Mouse (Mus musculus) embryonic facial prominence, embryonic 10.5 days (tissue): ENCODE results near the gene Gm42906. TPM values are rescaled to one million over a fixed set of nuclear protein-coding genes. Genes with fewer than 3 reads are reported as not detected.

ENCODE experiments used
- DNase-seq: peaks from one replicate; pipeline ENCODE4 v3.0.0-alpha.2; 2017; ENCODE audit warnings: low spot score
- H3K27ac ChIP-seq: fragments of 300-500 bp; sonication (generic); replicated peaks from 2 replicates; pipeline ENCODE4 v1.5.1; 2016; ENCODE audit warnings: mild to moderate bottlenecking
- H3K27me3 ChIP-seq: fragments of 300-500 bp; sonication (generic); replicated peaks from 2 replicates; pipeline ENCODE4 v1.6.1; 2016; ENCODE audit warnings: low read depth, mild to moderate bottlenecking; ENCODE audit not compliant: poor library complexity, severe bottlenecking
- H3K36me3 ChIP-seq: fragments of 300-500 bp; sonication (generic); replicated peaks from 2 replicates; pipeline ENCODE4 v1.6.1; 2016; ENCODE audit warnings: mild to moderate bottlenecking, moderate library complexity
- H3K4me1 ChIP-seq: fragments of 300-500 bp; sonication (generic); 2 replicates; pipeline ENCODE4 v1.6.1; 2016
- H3K4me3 ChIP-seq: fragments of 300-500 bp; sonication (generic); 2 replicates; pipeline ENCODE4 v1.5.1; 2016; ENCODE audit warnings: mild to moderate bottlenecking, moderate library complexity
- H3K9me3 ChIP-seq: fragments of 300-500 bp; sonication (generic); 2 replicates; pipeline ENCODE4 v1.6.1; 2016; ENCODE audit warnings: mild to moderate bottlenecking
- WGBS: fragments of 180-500 bp; shearing (Covaris S2); methylation state at CpG from one replicate; pipeline ENCODE4 v1.1.7; 2016; 5-methylcytosine and 5-hydroxymethylcytosine counted together
- polyA plus RNA-seq: library from polyadenylated mRNA; unstranded; fragments of >200 nt; fragmentation: Nextera tagmentation; extraction: Ambion mirVana; gene quantifications from 2 replicates; pipeline ENCODE4 v1.2.1, GENCODE M21; 2016

The Gm42906 gene
- polyA plus RNA-seq, 1 experiment from 2014 or later = not detected

- 87% methylated on average over 1 of the region's 1 CpGs for WGBS
- H3K9me3 ChIP-seq = no peaks in the 10 kb centered on the region
- no peaks in the 10 kb centered on the region for H3K27me3 ChIP-seq
- H3K4me3 ChIP-seq = no peak overlapping the region
- H3K36me3 ChIP-seq = no peaks in the 10 kb centered on the region
- no peak for DNase-seq
- no peaks in the 10 kb centered on the region for H3K4me1 ChIP-seq
- no peak overlapping the region for H3K27ac ChIP-seq
These were observed 217.1 kb downstream of the Gm42906 start for GRCm38 (mm10) chr5:151210869-151211268.

DNA sequence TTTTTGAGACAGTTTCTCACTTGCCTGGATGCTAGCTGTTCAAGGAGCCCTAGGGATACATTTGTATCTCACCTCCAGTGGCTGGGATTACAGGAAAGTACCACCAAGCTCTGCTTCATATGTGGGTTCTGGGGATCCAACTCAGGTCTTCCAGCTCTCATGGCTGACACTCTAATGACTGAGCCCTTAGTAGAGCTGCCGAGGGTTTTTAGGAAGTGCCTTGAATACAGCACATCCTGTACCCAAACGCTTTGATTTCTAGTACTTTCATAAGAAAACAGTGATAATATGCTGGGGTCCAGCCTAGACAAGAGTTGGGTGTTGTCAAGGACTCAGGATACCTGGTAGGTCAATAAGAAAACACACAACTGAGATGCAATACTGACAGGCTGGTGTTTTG, 217.9 kb downstream of the Gm42906 start:
- no peaks in the 10 kb centered on the region for H3K4me1 ChIP-seq
- no peak overlapping the region for H3K27ac ChIP-seq
- no peaks in the 10 kb centered on the region for H3K27me3 ChIP-seq
- no peaks in the 10 kb centered on the region for H3K9me3 ChIP-seq
- no peak overlapping the region for H3K4me3 ChIP-seq
- no peaks in the 10 kb centered on the region for H3K36me3 ChIP-seq
- DNase-seq = no peak
- WGBS = 88% methylated on average over 2 of the region's 2 CpGs

- no peaks in the 10 kb centered on the region for H3K9me3 ChIP-seq
- WGBS = 90% methylated on average over 4 of the region's 4 CpGs
- DNase-seq = no peak
- no peak overlapping the region for H3K4me3 ChIP-seq
- H3K27ac ChIP-seq = no peak overlapping the region
- H3K36me3 ChIP-seq = no peaks in the 10 kb centered on the region
- H3K4me1 ChIP-seq = no peaks in the 10 kb centered on the region
- no peaks in the 10 kb centered on the region for H3K27me3 ChIP-seq
These were observed 222.9 kb downstream of the Gm42906 start for GRCm38 (mm10) chr5:151205017-151205416.

- H3K4me3 ChIP-seq = no peak overlapping the region
- H3K27ac ChIP-seq = no peak overlapping the region
- H3K9me3 ChIP-seq = no peaks in the 10 kb centered on the region
- WGBS = 69% methylated on average over 5 of the region's 5 CpGs
- DNase-seq = no peak
- no peaks in the 10 kb centered on the region for H3K27me3 ChIP-seq
- H3K4me1 ChIP-seq = no peaks in the 10 kb centered on the region
- no peaks in the 10 kb centered on the region for H3K36me3 ChIP-seq
These were observed 225.0 kb downstream of the Gm42906 start for GRCm38 (mm10) chr5:151202925-151203324.

- Histone ChIP-seq H3K4me1 (no peaks in the 10 kb centered on the region), H3K4me3 (no peak overlapping the region), H3K27ac (no peak overlapping the region), H3K9me3 (no peaks in the 10 kb centered on the region), H3K27me3 (no peaks in the 10 kb centered on the region), H3K36me3 (no peaks in the 10 kb centered on the region)
- WGBS = 58% methylated on average over 3 of the region's 3 CpGs
- DNase-seq = no peak
These were observed 226.7 kb downstream of the Gm42906 start for GRCm38 (mm10) chr5:151201220-151201619.

GRCm38 (mm10) chr5:151199235-151199634, 228.7 kb downstream of the Gm42906 start:
- 0 out of 2 replicates have a peak, but pooled peaks cover 2% of the 10 kb centered on the region for H3K4me1 ChIP-seq
- H3K27me3 ChIP-seq = no peaks in the 10 kb centered on the region
- 86% methylated on average over 3 of the region's 3 CpGs for WGBS
- no peak overlapping the region for H3K4me3 ChIP-seq
- DNase-seq = no peak
- no peaks in the 10 kb centered on the region for H3K9me3 ChIP-seq
- no peaks in the 10 kb centered on the region for H3K36me3 ChIP-seq
- no peak overlapping the region for H3K27ac ChIP-seq

GRCm38 (mm10) chr5:151196603-151197272, 231.2 kb downstream of the Gm42906 start:
- 79% methylated on average over 13 of the region's 13 CpGs for WGBS

GRCm38 (mm10) chr5:151193885-151194520, 234.0 kb downstream of the Gm42906 start:
- H3K36me3 ChIP-seq = no peaks in the 10 kb centered on the region
- H3K9me3 ChIP-seq = no peaks in the 10 kb centered on the region
- H3K4me1 ChIP-seq = peaks cover 22% of the 10 kb centered on the region
- DNase-seq = no peak
- no peaks in the 10 kb centered on the region for H3K27me3 ChIP-seq
- 67% methylated on average over 3 of the region's 3 CpGs for WGBS
- H3K4me3 ChIP-seq = no peak overlapping the region
- H3K27ac ChIP-seq = no peak overlapping the region

More at GRCm38 (mm10) chr5:151196603-151197272, 231.2 kb downstream of the Gm42906 start:
- no peaks in the 10 kb centered on the region for H3K9me3 ChIP-seq
- H3K4me3 ChIP-seq = no peak overlapping the region
- H3K4me1 ChIP-seq = peaks cover 10% of the 10 kb centered on the region
- H3K36me3 ChIP-seq = no peaks in the 10 kb centered on the region
- H3K27ac ChIP-seq = no peak overlapping the region
- H3K27me3 ChIP-seq = no peaks in the 10 kb centered on the region
- DNase-seq = no peak

GRCm38 (mm10) chr5:151192266-151192665, 235.7 kb downstream of the Gm42906 start:
- Histone ChIP-seq H3K27me3 (no peaks in the 10 kb centered on the region), H3K4me1 (peaks cover 22% of the 10 kb centered on the region), H3K27ac (no peak overlapping the region), H3K36me3 (no peaks in the 10 kb centered on the region), H3K9me3 (no peaks in the 10 kb centered on the region), H3K4me3 (no peak overlapping the region)
- no peak for DNase-seq
- WGBS = 84% methylated on average over 2 of the region's 2 CpGs

- WGBS = 71% methylated on average over 5 of the region's 5 CpGs
- H3K4me1 ChIP-seq = peaks cover 22% of the 10 kb centered on the region
- no peak overlapping the region for H3K4me3 ChIP-seq
- no peaks in the 10 kb centered on the region for H3K36me3 ChIP-seq
- no peak overlapping the region for H3K27ac ChIP-seq
- no peak for DNase-seq
- H3K27me3 ChIP-seq = no peaks in the 10 kb centered on the region
- no peaks in the 10 kb centered on the region for H3K9me3 ChIP-seq
These were observed 237.2 kb downstream of the Gm42906 start for GRCm38 (mm10) chr5:151190764-151191163.

GRCm38 (mm10) chr5:151189789-151190378, 238.1 kb downstream of the Gm42906 start:
- Histone ChIP-seq H3K4me1 (peaks cover 30% of the 10 kb centered on the region), H3K4me3 (peak overlapping the region; percentile 67), H3K36me3 (no peaks in the 10 kb centered on the region), H3K9me3 (no peaks in the 10 kb centered on the region), H3K27ac (peak overlapping the region; percentile 60), H3K27me3 (no peaks in the 10 kb centered on the region)
- WGBS = 2% methylated on average over 27 of the region's 27 CpGs
- peak; percentile 87 for DNase-seq

- peak overlapping the region; percentile 67 for H3K4me3 ChIP-seq
- no peaks in the 10 kb centered on the region for H3K27me3 ChIP-seq
- no peaks in the 10 kb centered on the region for H3K36me3 ChIP-seq
- no peak for DNase-seq
- H3K27ac ChIP-seq = no peak overlapping the region
- peaks cover 30% of the 10 kb centered on the region for H3K4me1 ChIP-seq
- H3K9me3 ChIP-seq = no peaks in the 10 kb centered on the region
- 47% methylated on average over 3 of the region's 3 CpGs for WGBS
These were observed 238.6 kb downstream of the Gm42906 start for GRCm38 (mm10) chr5:151189321-151189720.

- peaks cover 24% of the 10 kb centered on the region for H3K4me1 ChIP-seq
- H3K27me3 ChIP-seq = no peaks in the 10 kb centered on the region
- 83% methylated on average over 6 of the region's 6 CpGs for WGBS
- H3K36me3 ChIP-seq = no peaks in the 10 kb centered on the region
- H3K9me3 ChIP-seq = no peaks in the 10 kb centered on the region
- no peak overlapping the region for H3K4me3 ChIP-seq
- DNase-seq = no peak
- no peak overlapping the region for H3K27ac ChIP-seq
These were observed 239.3 kb downstream of the Gm42906 start for GRCm38 (mm10) chr5:151188659-151189058.
